Mouse (Mus musculus) C2C12 (cell line): Measurements from ENCODE around the gene Zfyve27. TPM values are rescaled to one million over a fixed set of nuclear protein-coding genes. Genes with fewer than 3 reads are reported as not detected.

Experiments used
- H3K27me3 ChIP-seq: one replicate; pipeline ENCODE4 v1.6.1; 2011; ENCODE audit not compliant: control insufficient read depth, insufficient read depth, insufficient read length
- H3K36me3 ChIP-seq: one replicate; pipeline ENCODE4 v1.6.1; 2011; ENCODE audit not compliant: control insufficient read depth, insufficient read depth
- H3K4me3 ChIP-seq: one replicate; pipeline ENCODE4 v1.5.1; 2011; ENCODE audit warnings: mild to moderate bottlenecking, control low read depth; ENCODE audit not compliant: poor library complexity, insufficient read depth, severe bottlenecking
- H3K79me2 ChIP-seq: one replicate; pipeline ENCODE4 v1.6.1; 2011; ENCODE audit not compliant: control insufficient read depth, insufficient read depth
- H3K79me3 ChIP-seq: one replicate; pipeline ENCODE4 v1.6.1; 2011; ENCODE audit warnings: low read depth, control low read depth
- H3ac ChIP-seq: one replicate; pipeline ENCODE3; 2011; ENCODE audit warnings: low read depth; ENCODE audit not compliant: control insufficient read depth, insufficient read length
- CEBPB ChIP-seq: IDR thresholded peaks from one replicate; pipeline ENCODE4 v1.6.1; 2011; ENCODE audit warnings: low read depth, mild to moderate bottlenecking, control low read depth, moderate library complexity
- CTCF ChIP-seq: IDR thresholded peaks from one replicate; pipeline ENCODE4 v1.5.1; 2011; ENCODE audit not compliant: control insufficient read depth, insufficient read depth, insufficient read length
- FOSL1 ChIP-seq: IDR thresholded peaks from one replicate; pipeline ENCODE4 v1.8.0; 2011; ENCODE audit warnings: mild to moderate bottlenecking, low read length; ENCODE audit not compliant: poor library complexity, insufficient read depth, severe bottlenecking
- MAX ChIP-seq: IDR thresholded peaks from one replicate; pipeline ENCODE4 v1.6.1; 2011; ENCODE audit warnings: mild to moderate bottlenecking, control low read depth
- MYOD1 ChIP-seq: IDR thresholded peaks from one replicate; pipeline ENCODE4 v1.6.1; 2011; ENCODE audit warnings: low read depth; ENCODE audit not compliant: control insufficient read depth, insufficient read length
- MYOG ChIP-seq: IDR thresholded peaks from one replicate; pipeline ENCODE4 v1.6.1; 2011; ENCODE audit not compliant: control insufficient read depth, insufficient read length; ENCODE audit errors: extremely low read depth
- USF1 ChIP-seq: IDR thresholded peaks from one replicate; pipeline ENCODE4 v1.6.1; 2011; ENCODE audit warnings: low read depth, mild to moderate bottlenecking, control low read depth, moderate library complexity
- polyA plus RNA-seq: library from polyadenylated mRNA; unstranded; fragments of >200 nt; fragmentation: generic; extraction: Trizol; gene quantifications from one replicate; pipeline ENCODE4 v1.2.1, GENCODE M21; 2012; ENCODE audit warnings: missing spikeins

Zfyve27 gene
- polyA plus RNA-seq, 1 experiment: 11.3 TPM

GRCm38 (mm10) chr19:42164188-42164587 lies 437 bp downstream of the Zfyve27 start:
- Histone ChIP-seq H3K4me3 (no peak overlapping the region), H3ac (no peak overlapping the region), H3K27me3 (peaks cover 18% of the 10 kb centered on the region), H3K36me3 (no peaks in the 10 kb centered on the region), H3K79me3 (no peaks in the 10 kb centered on the region), H3K79me2 (no peaks in the 10 kb centered on the region)
- TF ChIP-seq CEBPB (no peak), MYOG (no peak), FOSL1 (no peak), MYOD1 (no peak), CTCF (no peak), MAX (no peak), USF1 (no peak)

- Histone ChIP-seq H3K79me2 (peaks cover 6% of the 10 kb centered on the region), H3K79me3 (no peaks in the 10 kb centered on the region), H3ac (no peak overlapping the region), H3K27me3 (peaks cover 20% of the 10 kb centered on the region), H3K4me3 (no peak overlapping the region), H3K36me3 (no peaks in the 10 kb centered on the region)
- TF ChIP-seq FOSL1: no peak
- peak; percentile 81 for TF ChIP-seq CTCF
Measured at GRCm38 (mm10) chr19:42166130-42166529, 2.4 kb downstream of the Zfyve27 start.

GRCm38 (mm10) chr19:42166766-42167165 lies 3.0 kb downstream of the Zfyve27 start:
- Histone ChIP-seq H3K79me3 (peaks cover 2% of the 10 kb centered on the region), H3ac (no peak overlapping the region), H3K79me2 (peaks cover 12% of the 10 kb centered on the region)

GRCm38 (mm10) chr19:42167489-42167888 lies 3.7 kb downstream of the Zfyve27 start:
- Histone ChIP-seq H3K27me3 (peaks cover 20% of the 10 kb centered on the region), H3K36me3 (no peaks in the 10 kb centered on the region), H3ac (no peak overlapping the region), H3K79me2 (peaks cover 14% of the 10 kb centered on the region), H3K79me3 (peaks cover 4% of the 10 kb centered on the region), H3K4me3 (no peak overlapping the region)
- TF ChIP-seq MYOD1: no peak
- no peak for TF ChIP-seq USF1
- no peak for TF ChIP-seq MYOG
- no peak for TF ChIP-seq FOSL1
- no peak for TF ChIP-seq CTCF
- no peak for TF ChIP-seq MAX
- TF ChIP-seq CEBPB: no peak

More at GRCm38 (mm10) chr19:42166766-42167165, 3.0 kb downstream of the Zfyve27 start:
- TF ChIP-seq MAX (no peak), MYOD1 (no peak), USF1 (no peak), FOSL1 (no peak), CEBPB (no peak), MYOG (no peak), CTCF (no peak)
- Histone ChIP-seq H3K36me3 (no peaks in the 10 kb centered on the region), H3K27me3 (peaks cover 20% of the 10 kb centered on the region), H3K4me3 (no peak overlapping the region)

GRCm38 (mm10) chr19:42169322-42169975 lies 5.7 kb downstream of the Zfyve27 start:
- Histone ChIP-seq H3ac (no peak overlapping the region), H3K36me3 (no peaks in the 10 kb centered on the region), H3K79me3 (peaks cover 5% of the 10 kb centered on the region), H3K79me2 (peaks cover 14% of the 10 kb centered on the region), H3K4me3 (no peak overlapping the region), H3K27me3 (peaks cover 20% of the 10 kb centered on the region)
- TF ChIP-seq MAX (no peak), FOSL1 (no peak), USF1 (no peak), CEBPB (no peak), MYOD1 (no peak), CTCF (no peak), MYOG (no peak)
